ENCODE assay signal across 9 mouse cellular contexts in genomic region chr16:18677746-18678679, GRCm38 (mm10). TPM values are rescaled to one million over a fixed set of nuclear protein-coding genes. Genes with fewer than 3 reads are reported as not detected.
DNase-seq lines count a peak whose midpoint lies in the region; TF ChIP-seq lines count a peak whose summit lies in the region.
"Had no signal": no experiment of that assay in that cellular context is flagged by ENCODE, and none has a peak within 500 bp of the region (broad histone marks: within the 10 kb centered on the region; RNA-seq: fewer than 3 reads in every experiment).

No protein-coding gene starts in this region.

- H3K4me3 ChIP-seq in left cerebral cortex, adult 2 months: no peak overlapping the region
- H3K4me3 ChIP-seq in testis, adult 2 months (ENCODE audit: control insufficient read depth, low read depth, low read length): no peak overlapping the region
- H3K4me3 ChIP-seq: midbrain, embryonic 12.5 days had no signal

- H3K36me3 ChIP-seq in testis, adult 2 months (ENCODE audit: control insufficient read depth, insufficient read depth, low read length): no peaks in the 10 kb centered on the region
- H3K36me3 ChIP-seq: midbrain, embryonic 12.5 days had no signal

- H3K27ac ChIP-seq in left cerebral cortex, adult 2 months: no peak overlapping the region
- no peak overlapping the region for H3K27ac ChIP-seq in testis, adult 2 months (ENCODE audit: control insufficient read depth, insufficient read depth, low read depth, low read length)
- H3K27ac ChIP-seq: midbrain, embryonic 12.5 days had no signal

- intact Hi-C loops in left cerebral cortex, adult 2 months (cut with DNase I): loop anchor here (1.0 kb wide), 1 partner anchor 52 kb away; the partner anchor contains the start of gene Gm49601

- TF ChIP-seq POLR2A in testis, adult 2 months (IDR thresholded peaks at IDR 0.05; ENCODE audit: control insufficient read depth, low read depth, low read length): no peak

- no peaks in the 10 kb centered on the region for H3K4me1 ChIP-seq in testis, adult 2 months (ENCODE audit: control insufficient read depth, insufficient read depth, low read length)
- H3K4me1 ChIP-seq: midbrain, embryonic 12.5 days had no signal

- peak; percentile 49 to 81 for DNase-seq in heart, adult 18-20 months
- DNase-seq in heart, adult 11 months: no peak
- peak; percentile 75 to 79 for DNase-seq in adrenal gland, adult 18-20 months (ENCODE audit: low spot score in 2 of 2)
- peak; percentile 81 for DNase-seq in embryo, embryonic 10.5 days (ENCODE audit: low spot score)
- DNase-seq in induced T-regulatory cell, adult 2 months (ENCODE audit: low read depth): peak; percentile 77
- DNase-seq in left cerebral cortex, adult 2 months (ENCODE audit: extremely low spot score in 1 of 2, low spot score in 2 of 2): peak; percentile 56 to 65
- peak; percentile 55 to 67 for DNase-seq in natural killer cell, adult 2 months (ENCODE audit: low spot score in 2 of 2)

- peak; percentile 82 for TF ChIP-seq CTCF in left cerebral cortex, adult 2 months (IDR thresholded peaks at IDR 0.05)
- TF ChIP-seq CTCF in testis, adult 2 months (IDR thresholded peaks at IDR 0.05; ENCODE audit: control insufficient read depth, insufficient read depth, insufficient replicate concordance, low read depth, low read length): peak; percentile 75; the same call in 1 of the 2 replicates

- H3K27me3 ChIP-seq in testis, adult 2 months (ENCODE audit: control insufficient read depth, insufficient read depth, low read length): no peaks in the 10 kb centered on the region
- H3K27me3 ChIP-seq: midbrain, embryonic 12.5 days had no signal

RNA-seq across cellular contexts. Expression of gene Sept5, which starts 48.3 kb away (rescaled TPM):
- total RNA-seq in heart, adult 18-20 months (2021): 1 to 10 TPM; 3.9 to 4.1 TPM
- 10 to 100 TPM in 1 of 2 experiments, 1 to 10 TPM in 1; 7.9 to 10.7 TPM for total RNA-seq in adrenal gland, adult 18-20 months (2021)
- total RNA-seq in left cerebral cortex, adult 2 months (2021): 100 to 1,000 TPM; 801 to 836 TPM
- polyA plus RNA-seq in testis, adult 2 months (2012; rRNA removed): 62.5 and 63.0 TPM in 2 replicates

RNA-seq across cellular contexts. Expression of gene Gm49601, which starts 51.8 kb away (rescaled TPM):
- total RNA-seq in heart, adult 18-20 months (2021): 1 to 10 TPM in 1 of 2 experiments, under 1 TPM in 1; 0.15 to 1.1 TPM
- 1 to 10 TPM; 1.4 to 5.1 TPM for total RNA-seq in adrenal gland, adult 18-20 months (2021)
- 100 to 1,000 TPM; 260 to 297 TPM for total RNA-seq in left cerebral cortex, adult 2 months (2021)
- 9.5 and 11.6 TPM in 2 replicates for polyA plus RNA-seq in testis, adult 2 months (2012; rRNA removed)

RNA-seq across cellular contexts. Expression of gene Gp1bb, which starts 55.8 kb away (rescaled TPM):
- under 1 TPM; 0.27 to 0.67 TPM for total RNA-seq in heart, adult 18-20 months (2021)
- not detected for total RNA-seq in adrenal gland, adult 18-20 months (2021)
- 1 to 10 TPM; 1.1 to 1.8 TPM for total RNA-seq in left cerebral cortex, adult 2 months (2021)
- 7.8 and 10.9 TPM in 2 replicates for polyA plus RNA-seq in testis, adult 2 months (2012; rRNA removed)

Comparison
In these comparisons a context has a peak if more than half of its experiments do, and no peak if none do; other contexts are left out.
1. RNA of gene Sept5, which starts 48.3 kb away (total RNA-seq): 801 to 836 TPM in left cerebral cortex, adult 2 months; 7.9 to 10.7 TPM in adrenal gland, adult 18-20 months and 3.9 to 4.1 TPM in heart, adult 18-20 months; every median in the first group is over 10 times any median in the second.
2. RNA of gene Gm49601, which starts 51.8 kb away (total RNA-seq): 260 to 297 TPM in left cerebral cortex, adult 2 months; 1.4 to 5.1 TPM in adrenal gland, adult 18-20 months and 0.15 to 1.1 TPM in heart, adult 18-20 months; every median in the first group is over 10 times any median in the second.